Mouse (Mus musculus): ENCODE data around the gene Fads3. TPM values are rescaled to one million over a fixed set of nuclear protein-coding genes. Genes with fewer than 3 reads are reported as not detected.

The Fads3 gene
- polyA plus RNA-seq, 1 experiment from 2014 or later: 39.4 TPM

- no peak for ATAC-seq (replicated peaks; ENCODE audit: insufficient number of reproducible peaks, insufficient read depth, low FRiP score, low read depth)
- H3K4me2 ChIP-seq: peak overlapping the region; percentile 0; the same call in 1 of the 2 replicates
- WGBS: 73% methylated on average over 5 of the region's 5 CpGs
- H3K4me3 ChIP-seq: no peak overlapping the region
- H3K4me1 ChIP-seq (replicated peaks): peaks cover 63% of the 10 kb centered on the region
- H3K36me3 ChIP-seq: no peaks in the 10 kb centered on the region
- H3K27ac ChIP-seq: peak overlapping the region; percentile 64
- H3K9me3 ChIP-seq (replicated peaks): no peaks in the 10 kb centered on the region
- no peak overlapping the region for H3K9ac ChIP-seq
- no peaks in the 10 kb centered on the region for H3K27me3 ChIP-seq
These were observed 18.7 kb upstream of the Fads3 start for GRCm38 (mm10) chr19:10022414-10023303.

- Histone ChIP-seq H3K4me2 (peak overlapping the region; percentile 0; the same call in 1 of the 2 replicates), H3K27ac (peak overlapping the region; percentile 64), H3K4me1 (replicated peaks) (peaks cover 59% of the 10 kb centered on the region), H3K36me3 (peaks cover 4% of the 10 kb centered on the region; the same call in 1 of the 2 replicates), H3K9ac (no peak overlapping the region), H3K9me3 (replicated peaks) (no peaks in the 10 kb centered on the region), H3K4me3 (no peak overlapping the region), H3K27me3 (no peaks in the 10 kb centered on the region)
- ATAC-seq (replicated peaks; ENCODE audit: insufficient number of reproducible peaks, insufficient read depth, low FRiP score, low read depth): no peak; the same call in 1 of the 2 replicates
- WGBS: 54% methylated on average over 9 of the region's 9 CpGs
These were observed 18.0 kb upstream of the Fads3 start for GRCm38 (mm10) chr19:10023304-10023758.

- Histone ChIP-seq H3K4me3 (no peak overlapping the region), H3K9ac (0 out of 2 replicates have a peak overlapping the region, but pooled peaks have one; percentile 13)
- 8% methylated on average over 8 of the region's 8 CpGs for WGBS
These were observed 16.0 kb upstream of the Fads3 start for GRCm38 (mm10) chr19:10025169-10025875.

GRCm38 (mm10) chr19:10029746-10030145 is 11.6 kb upstream of the Fads3 start:
- no peaks in the 10 kb centered on the region for H3K9me3 ChIP-seq (replicated peaks)
- no peak overlapping the region for H3K4me2 ChIP-seq
- peaks cover 10% of the 10 kb centered on the region; the same call in 1 of the 2 replicates for H3K36me3 ChIP-seq
- no peak overlapping the region for H3K4me3 ChIP-seq
- H3K27me3 ChIP-seq: no peaks in the 10 kb centered on the region
- peaks cover 21% of the 10 kb centered on the region for H3K4me1 ChIP-seq (replicated peaks)
- no peak overlapping the region for H3K9ac ChIP-seq
- WGBS: 80% methylated on average over 2 of the region's 2 CpGs
- ATAC-seq (replicated peaks; ENCODE audit: insufficient number of reproducible peaks, insufficient read depth, low FRiP score, low read depth): no peak
- no peak overlapping the region for H3K27ac ChIP-seq

More at GRCm38 (mm10) chr19:10025169-10025875, 16.0 kb upstream of the Fads3 start:
- H3K9me3 ChIP-seq (replicated peaks): no peaks in the 10 kb centered on the region
- H3K4me1 ChIP-seq (replicated peaks): peaks cover 47% of the 10 kb centered on the region
- 0 out of 2 replicates have a peak, but pooled peaks have one; percentile 63 for ATAC-seq (replicated peaks; ENCODE audit: insufficient number of reproducible peaks, insufficient read depth, low FRiP score, low read depth)
- no peaks in the 10 kb centered on the region for H3K27me3 ChIP-seq
- H3K27ac ChIP-seq: peak overlapping the region; percentile 82
- peaks cover 10% of the 10 kb centered on the region; the same call in 1 of the 2 replicates for H3K36me3 ChIP-seq
- H3K4me2 ChIP-seq: peak overlapping the region; percentile 19; the same call in 1 of the 2 replicates

GRCm38 (mm10) chr19:10033211-10033973 is 8.0 kb upstream of the Fads3 start:
- Histone ChIP-seq H3K27ac (no peak overlapping the region), H3K36me3 (peaks cover 8% of the 10 kb centered on the region; the same call in 1 of the 2 replicates), H3K9ac (no peak overlapping the region), H3K27me3 (no peaks in the 10 kb centered on the region), H3K4me2 (no peak overlapping the region), H3K4me1 (replicated peaks) (peaks cover 19% of the 10 kb centered on the region), H3K4me3 (no peak overlapping the region), H3K9me3 (replicated peaks) (no peaks in the 10 kb centered on the region)
- ATAC-seq (replicated peaks; ENCODE audit: insufficient number of reproducible peaks, insufficient read depth, low FRiP score, low read depth): no peak
- WGBS: 39% methylated on average over 8 of the region's 8 CpGs

- peaks cover 28% of the 10 kb centered on the region for H3K4me1 ChIP-seq (replicated peaks)
- no peaks in the 10 kb centered on the region for H3K9me3 ChIP-seq (replicated peaks)
- H3K27ac ChIP-seq: no peak overlapping the region
- no peak for ATAC-seq (replicated peaks; ENCODE audit: insufficient number of reproducible peaks, insufficient read depth, low FRiP score, low read depth)
- no peak overlapping the region for H3K4me2 ChIP-seq
- WGBS: 76% methylated on average over 5 of the region's 5 CpGs
- no peak overlapping the region for H3K9ac ChIP-seq
- no peak overlapping the region for H3K4me3 ChIP-seq
- no peaks in the 10 kb centered on the region for H3K27me3 ChIP-seq
- H3K36me3 ChIP-seq: 0 out of 2 replicates have a peak, but pooled peaks cover 2% of the 10 kb centered on the region
These were observed 7.0 kb upstream of the Fads3 start for GRCm38 (mm10) chr19:10034356-10034755.

GRCm38 (mm10) chr19:10034785-10035447 is 6.5 kb upstream of the Fads3 start:
- ATAC-seq (replicated peaks; ENCODE audit: insufficient number of reproducible peaks, insufficient read depth, low FRiP score, low read depth): peak; percentile 40; the same call in 1 of the 2 replicates
- no peak overlapping the region for H3K27ac ChIP-seq
- H3K4me3 ChIP-seq: no peak overlapping the region
- 0 out of 2 replicates have a peak, but pooled peaks cover 2% of the 10 kb centered on the region for H3K36me3 ChIP-seq
- no peak overlapping the region for H3K9ac ChIP-seq
- no peaks in the 10 kb centered on the region for H3K9me3 ChIP-seq (replicated peaks)
- H3K4me2 ChIP-seq: no peak overlapping the region
- H3K27me3 ChIP-seq: no peaks in the 10 kb centered on the region
- 56% methylated on average over 8 of the region's 8 CpGs for WGBS
- peaks cover 34% of the 10 kb centered on the region for H3K4me1 ChIP-seq (replicated peaks)

GRCm38 (mm10) chr19:10037534-10037933 is 3.8 kb upstream of the Fads3 start:
- WGBS: 56% methylated on average over 2 of the region's 2 CpGs
- Histone ChIP-seq H3K36me3 (0 out of 2 replicates have a peak, but pooled peaks cover 2% of the 10 kb centered on the region), H3K4me1 (replicated peaks) (peaks cover 54% of the 10 kb centered on the region), H3K9ac (no peak overlapping the region), H3K4me2 (no peak overlapping the region), H3K27me3 (no peaks in the 10 kb centered on the region), H3K4me3 (no peak overlapping the region), H3K27ac (no peak overlapping the region), H3K9me3 (replicated peaks) (no peaks in the 10 kb centered on the region)
- ATAC-seq (replicated peaks; ENCODE audit: insufficient number of reproducible peaks, insufficient read depth, low FRiP score, low read depth): no peak

GRCm38 (mm10) chr19:10038364-10038763 is 3.0 kb upstream of the Fads3 start:
- Histone ChIP-seq H3K9me3 (replicated peaks) (no peaks in the 10 kb centered on the region), H3K36me3 (0 out of 2 replicates have a peak, but pooled peaks cover 2% of the 10 kb centered on the region), H3K9ac (no peak overlapping the region; the same call in 1 of the 2 replicates), H3K4me2 (peak overlapping the region; percentile 42), H3K27me3 (no peaks in the 10 kb centered on the region), H3K4me1 (replicated peaks) (peaks cover 62% of the 10 kb centered on the region), H3K4me3 (no peak overlapping the region), H3K27ac (peak overlapping the region; percentile 90)
- no peak for ATAC-seq (replicated peaks; ENCODE audit: insufficient number of reproducible peaks, insufficient read depth, low FRiP score, low read depth)
- 60% methylated on average over 3 of the region's 3 CpGs for WGBS

- no peaks in the 10 kb centered on the region for H3K9me3 ChIP-seq (replicated peaks)
These were observed 2.5 kb upstream of the Fads3 start for GRCm38 (mm10) chr19:10038910-10039309.

More at GRCm38 (mm10) chr19:10038910-10039309, 2.5 kb upstream of the Fads3 start:
- Histone ChIP-seq H3K9ac (no peak overlapping the region; the same call in 1 of the 2 replicates), H3K27ac (peak overlapping the region; percentile 90), H3K27me3 (no peaks in the 10 kb centered on the region), H3K4me3 (no peak overlapping the region), H3K4me1 (replicated peaks) (peaks cover 68% of the 10 kb centered on the region), H3K36me3 (0 out of 2 replicates have a peak, but pooled peaks cover 2% of the 10 kb centered on the region), H3K4me2 (peak overlapping the region; percentile 42)
- WGBS: 3% methylated on average over 3 of the region's 3 CpGs
- peak; percentile 17; the same call in 1 of the 2 replicates for ATAC-seq (replicated peaks; ENCODE audit: insufficient number of reproducible peaks, insufficient read depth, low FRiP score, low read depth)
